Mouse (Mus musculus) embryonic facial prominence, embryonic 13.5 days (tissue): ENCODE measurements around the gene Ggps1. TPM values are rescaled to one million over a fixed set of nuclear protein-coding genes. Genes with fewer than 3 reads are reported as not detected.

Experiments used
- ATAC-seq: fragments of 200-750 bp; cut with Nextera tagmentation; 2 replicates; pipeline ENCODE4 v1.8.0; 2017; ENCODE audit warnings: low read depth; ENCODE audit not compliant: insufficient number of reproducible peaks, insufficient read depth, low FRiP score, low TSS enrichment
- H3K27ac ChIP-seq: fragments of 300-500 bp; sonication (generic); 2 replicates; pipeline ENCODE4 v1.5.1; 2015; ENCODE audit warnings: moderate library complexity, mild to moderate bottlenecking, inconsistent platforms
- H3K27me3 ChIP-seq: fragments of 300-500 bp; sonication (generic); 2 replicates; pipeline ENCODE4 v1.6.1; 2015; ENCODE audit warnings: mild to moderate bottlenecking, inconsistent platforms
- H3K36me3 ChIP-seq: fragments of 300-500 bp; sonication (generic); 2 replicates; pipeline ENCODE4 v1.6.1; 2015; ENCODE audit warnings: mild to moderate bottlenecking, inconsistent platforms
- H3K4me1 ChIP-seq: fragments of 300-500 bp; sonication (generic); 2 replicates; pipeline ENCODE4 v1.6.1; 2015; ENCODE audit warnings: inconsistent platforms
- H3K4me2 ChIP-seq: fragments of 300-500 bp; sonication (generic); 2 replicates; pipeline ENCODE4 v1.6.1; 2015; ENCODE audit warnings: moderate library complexity, mild to moderate bottlenecking, inconsistent platforms
- H3K4me3 ChIP-seq: fragments of 300-500 bp; sonication (generic); 2 replicates; pipeline ENCODE4 v1.5.1; 2015; ENCODE audit warnings: mild to moderate bottlenecking, inconsistent platforms
- H3K9ac ChIP-seq: fragments of 300-500 bp; sonication (generic); 2 replicates; pipeline ENCODE4 v1.6.1; 2015; ENCODE audit warnings: mild to moderate bottlenecking, inconsistent platforms
- H3K9me3 ChIP-seq: fragments of 300-500 bp; sonication (generic); 2 replicates; pipeline ENCODE4 v1.6.1; 2016; ENCODE audit warnings: inconsistent platforms
- WGBS: fragments of 180-500 bp; shearing (Covaris S2); methylation state at CpG from one replicate; pipeline ENCODE4 v1.1.7; 2015; ENCODE audit warnings: mixed read lengths; 5-methylcytosine and 5-hydroxymethylcytosine counted together
- polyA plus RNA-seq: library from polyadenylated mRNA; unstranded; fragments of >200 nt; fragmentation: Nextera tagmentation; extraction: Ambion mirVana; gene quantifications from 2 replicates; pipeline ENCODE4 v1.2.1, GENCODE M21; 2015

Gene Ggps1
- polyA plus RNA-seq, 1 experiment from 2014 or later: 56.3 TPM

- ATAC-seq: no peak
- WGBS: under 1% methylated on average over 65 of the region's 65 CpGs
Observed at GRCm38 (mm10) chr13:14064341-14065027, 1.2 kb upstream of the Ggps1 start.

GRCm38 (mm10) chr13:14063942-14064271, 619 bp upstream of the Ggps1 start:
- Histone ChIP-seq H3K27me3 (no peaks in the 10 kb centered on the region), H3K9ac (peak overlapping the region; percentile 99), H3K4me3 (peak overlapping the region; percentile 99), H3K9me3 (no peaks in the 10 kb centered on the region), H3K4me2 (peak overlapping the region; percentile 77), H3K4me1 (peaks cover 17% of the 10 kb centered on the region), H3K36me3 (peaks cover 11% of the 10 kb centered on the region), H3K27ac (peak overlapping the region; percentile 98)
- WGBS: 0% methylated on average over 31 of the region's 31 CpGs
- ATAC-seq: peak; percentile 26

More at GRCm38 (mm10) chr13:14064341-14065027, 1.2 kb upstream of the Ggps1 start:
- Histone ChIP-seq H3K4me1 (peaks cover 17% of the 10 kb centered on the region), H3K4me2 (peak overlapping the region; percentile 77), H3K4me3 (peak overlapping the region; percentile 99), H3K9ac (peak overlapping the region; percentile 99), H3K27ac (peak overlapping the region; percentile 98), H3K36me3 (peaks cover 11% of the 10 kb centered on the region; the same call in 1 of the 2 replicates), H3K27me3 (no peaks in the 10 kb centered on the region), H3K9me3 (no peaks in the 10 kb centered on the region)

DNA sequence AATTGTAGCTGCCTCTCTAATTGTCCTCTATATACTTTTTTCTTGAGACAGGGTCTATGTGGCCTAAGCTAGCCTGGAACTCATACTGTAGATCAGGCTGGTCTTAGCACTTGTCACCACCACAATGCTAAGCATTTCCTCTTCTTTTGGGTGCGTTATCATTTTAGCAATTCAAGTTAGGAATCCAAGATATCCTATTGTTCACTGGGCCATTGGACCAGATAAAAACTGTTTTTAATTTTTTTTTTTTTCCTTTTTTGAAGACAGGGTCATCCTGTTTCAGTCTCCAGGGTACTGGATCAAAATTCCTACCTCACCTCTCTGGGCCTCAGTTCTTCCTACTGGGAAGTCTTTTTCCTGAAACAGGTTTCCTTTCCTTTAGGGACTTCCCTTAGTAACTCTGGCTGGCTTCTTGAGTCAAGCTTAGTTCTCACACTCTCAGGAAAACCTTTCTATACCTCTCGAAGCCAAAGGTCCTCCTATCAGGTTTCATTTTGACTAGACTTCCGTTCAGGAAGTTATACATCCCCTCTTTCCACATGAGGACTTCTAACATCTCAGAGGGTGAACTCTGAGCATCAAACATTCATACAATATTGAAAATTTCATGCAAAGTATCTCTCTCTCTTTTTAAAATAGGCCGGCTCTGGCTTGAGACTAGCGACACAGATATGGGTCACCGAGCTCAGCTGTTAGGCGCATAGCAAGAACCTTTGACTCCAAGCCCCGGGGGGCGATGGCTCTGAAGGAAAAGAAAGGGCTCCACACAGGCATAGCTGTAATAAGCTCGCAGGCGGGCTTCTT, 877 bp downstream of the Ggps1 start:
- 7% methylated on average over 11 of the region's 11 CpGs for WGBS
- H3K27me3 ChIP-seq: no peaks in the 10 kb centered on the region
- H3K9me3 ChIP-seq: no peaks in the 10 kb centered on the region
- no peak for ATAC-seq
- H3K9ac ChIP-seq: peak overlapping the region; percentile 88
- peak overlapping the region; percentile 94 for H3K27ac ChIP-seq
- H3K4me2 ChIP-seq: peak overlapping the region; percentile 83
- H3K4me3 ChIP-seq: peak overlapping the region; percentile 99
- H3K4me1 ChIP-seq: peaks cover 17% of the 10 kb centered on the region
- H3K36me3 ChIP-seq: peaks cover 6% of the 10 kb centered on the region; the same call in 1 of the 2 replicates

DNA sequence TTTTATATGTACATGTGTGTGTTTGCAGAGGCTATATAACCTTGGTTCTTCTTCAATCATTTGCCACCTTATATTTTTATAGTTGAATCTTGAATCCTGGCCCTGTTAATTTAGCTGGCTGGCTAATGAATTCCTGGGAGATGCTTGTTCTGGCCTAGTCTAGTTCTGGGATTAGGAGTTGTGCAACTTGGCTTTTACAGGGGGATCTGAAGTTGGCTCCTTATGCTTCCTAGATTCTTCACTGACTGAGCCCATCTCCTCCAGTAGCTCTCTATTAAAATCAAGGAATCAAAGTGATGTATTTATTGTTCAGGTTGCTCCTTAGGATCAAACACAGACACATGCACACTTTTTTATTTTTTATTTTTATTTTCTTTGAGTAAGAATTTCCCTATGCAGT, 3.7 kb downstream of the Ggps1 start:
- H3K36me3 ChIP-seq: peaks cover 30% of the 10 kb centered on the region
- no peak overlapping the region for H3K9ac ChIP-seq
- no peaks in the 10 kb centered on the region for H3K9me3 ChIP-seq
- peaks cover 13% of the 10 kb centered on the region for H3K4me1 ChIP-seq
- no peaks in the 10 kb centered on the region for H3K27me3 ChIP-seq
- no peak for ATAC-seq
- no peak overlapping the region for H3K4me2 ChIP-seq
- no peak overlapping the region for H3K4me3 ChIP-seq
- no peak overlapping the region for H3K27ac ChIP-seq

- no peaks in the 10 kb centered on the region for H3K9me3 ChIP-seq
- no peak overlapping the region for H3K9ac ChIP-seq
- H3K4me3 ChIP-seq: no peak overlapping the region
- 92% methylated on average over 3 of the region's 3 CpGs for WGBS
- peaks cover 7% of the 10 kb centered on the region for H3K4me1 ChIP-seq
- H3K36me3 ChIP-seq: peaks cover 57% of the 10 kb centered on the region
- ATAC-seq: no peak
- H3K4me2 ChIP-seq: no peak overlapping the region
- H3K27me3 ChIP-seq: no peaks in the 10 kb centered on the region
- H3K27ac ChIP-seq: no peak overlapping the region
Observed at GRCm38 (mm10) chr13:14056801-14057200, 6.5 kb downstream of the Ggps1 start.

DNA sequence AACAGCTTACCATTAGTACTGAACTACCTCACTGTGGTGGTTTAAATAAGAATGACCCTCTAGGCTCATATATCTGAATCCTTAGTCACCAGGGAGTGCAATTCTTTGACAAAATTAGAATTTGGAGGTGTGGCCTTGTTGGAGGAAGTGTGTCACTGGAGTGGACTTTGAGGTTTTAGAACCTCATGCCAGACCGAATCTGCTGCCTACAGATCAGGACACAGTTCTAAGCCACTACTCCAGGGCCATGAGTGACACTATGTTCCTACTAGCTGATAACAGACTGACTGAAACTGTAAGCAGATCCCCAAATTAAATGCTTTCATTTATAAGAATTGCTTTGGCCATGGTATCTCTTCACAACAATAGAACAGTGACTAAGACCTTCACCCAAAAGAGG, 13.4 kb downstream of the Ggps1 start:
- ATAC-seq: no peak
- no peak overlapping the region for H3K4me3 ChIP-seq
- 90% methylated on average over 1 of the region's 1 CpGs for WGBS
- no peak overlapping the region for H3K4me2 ChIP-seq
- peaks cover 75% of the 10 kb centered on the region for H3K36me3 ChIP-seq
- no peaks in the 10 kb centered on the region for H3K4me1 ChIP-seq
- no peak overlapping the region for H3K9ac ChIP-seq
- H3K27me3 ChIP-seq: no peaks in the 10 kb centered on the region
- no peak overlapping the region for H3K27ac ChIP-seq
- H3K9me3 ChIP-seq: no peaks in the 10 kb centered on the region

- no peaks in the 10 kb centered on the region for H3K9me3 ChIP-seq
- WGBS: 76% methylated on average over 2 of the region's 2 CpGs
- H3K4me1 ChIP-seq: peaks cover 7% of the 10 kb centered on the region
- no peak overlapping the region for H3K9ac ChIP-seq
- ATAC-seq: no peak
- no peak overlapping the region for H3K4me2 ChIP-seq
- H3K4me3 ChIP-seq: no peak overlapping the region
- H3K27ac ChIP-seq: no peak overlapping the region
- H3K27me3 ChIP-seq: no peaks in the 10 kb centered on the region
- peaks cover 30% of the 10 kb centered on the region for H3K36me3 ChIP-seq
Observed at GRCm38 (mm10) chr13:14044521-14044920, 18.8 kb downstream of the Ggps1 start.

DNA sequence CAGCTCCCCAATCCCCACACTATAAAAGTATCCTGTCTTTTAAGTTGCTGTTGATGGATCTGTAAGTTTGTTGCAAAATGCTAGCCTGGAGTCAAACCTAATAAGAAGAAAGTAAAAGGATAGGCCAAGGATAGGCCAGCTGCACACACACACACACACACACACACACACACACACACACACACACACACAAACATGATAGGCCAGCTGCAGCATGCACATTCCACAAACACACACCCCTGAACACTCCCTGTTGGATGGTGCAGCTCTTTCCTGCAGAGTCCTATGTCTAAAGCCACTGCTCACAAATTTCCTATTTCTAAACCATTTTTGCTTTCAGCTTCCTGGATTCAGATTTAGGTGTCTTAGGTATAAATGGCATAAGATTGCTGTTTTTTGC, 19.4 kb downstream of the Ggps1 start:
- Histone ChIP-seq H3K9me3 (no peaks in the 10 kb centered on the region), H3K4me2 (no peak overlapping the region), H3K4me1 (peaks cover 7% of the 10 kb centered on the region), H3K27ac (no peak overlapping the region), H3K9ac (no peak overlapping the region), H3K4me3 (no peak overlapping the region), H3K36me3 (peaks cover 24% of the 10 kb centered on the region), H3K27me3 (no peaks in the 10 kb centered on the region)
- no peak for ATAC-seq

DNA sequence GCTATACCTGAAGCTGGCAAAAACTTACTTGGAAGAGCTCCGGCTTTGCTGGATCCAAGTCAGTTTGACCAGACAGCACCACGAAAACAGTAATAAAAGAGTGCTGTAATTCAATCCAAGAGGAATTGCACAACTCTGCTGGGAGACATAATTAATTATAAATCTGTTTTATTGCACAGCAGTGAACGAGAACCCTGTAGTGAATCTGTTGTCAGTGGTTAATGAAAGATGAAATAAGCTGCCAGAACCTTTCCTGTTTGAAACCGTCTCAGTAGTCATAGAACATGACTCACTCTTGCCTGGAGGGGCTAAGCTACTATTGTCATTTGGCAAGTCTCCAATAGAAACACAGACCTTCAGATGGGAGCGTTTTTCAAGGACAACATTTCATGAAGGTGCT, 23.1 kb downstream of the Ggps1 start:
- no peaks in the 10 kb centered on the region for H3K9me3 ChIP-seq
- peak overlapping the region; percentile 84 for H3K4me2 ChIP-seq
- no peaks in the 10 kb centered on the region for H3K36me3 ChIP-seq
- no peak for ATAC-seq
- H3K4me1 ChIP-seq: peaks cover 15% of the 10 kb centered on the region
- H3K9ac ChIP-seq: peak overlapping the region; percentile 89
- H3K27ac ChIP-seq: peak overlapping the region; percentile 98
- WGBS: 47% methylated on average over 5 of the region's 5 CpGs
- peak overlapping the region; percentile 69 for H3K4me3 ChIP-seq
- no peaks in the 10 kb centered on the region for H3K27me3 ChIP-seq

GRCm38 (mm10) chr13:14039292-14039965, 23.9 kb downstream of the Ggps1 start, which contains the start of gene Tbce:
Gene Tbce, minus strand, starts transcription at chr13:14039638.
- Histone ChIP-seq H3K4me1 (peaks cover 15% of the 10 kb centered on the region), H3K4me2 (peak within 1 kb of the TSS; percentile 84), H3K4me3 (peak within 1 kb of the TSS; percentile 69), H3K36me3 (no peaks in the 10 kb centered on the region), H3K9me3 (no peaks in the 10 kb centered on the region), H3K27ac (peak within 1 kb of the TSS; percentile 98), H3K9ac (peak within 1 kb of the TSS; percentile 89), H3K27me3 (no peaks in the 10 kb centered on the region)
- WGBS: under 1% methylated on average over 35 of the region's 35 CpGs
- ATAC-seq: peak; percentile 92

DNA sequence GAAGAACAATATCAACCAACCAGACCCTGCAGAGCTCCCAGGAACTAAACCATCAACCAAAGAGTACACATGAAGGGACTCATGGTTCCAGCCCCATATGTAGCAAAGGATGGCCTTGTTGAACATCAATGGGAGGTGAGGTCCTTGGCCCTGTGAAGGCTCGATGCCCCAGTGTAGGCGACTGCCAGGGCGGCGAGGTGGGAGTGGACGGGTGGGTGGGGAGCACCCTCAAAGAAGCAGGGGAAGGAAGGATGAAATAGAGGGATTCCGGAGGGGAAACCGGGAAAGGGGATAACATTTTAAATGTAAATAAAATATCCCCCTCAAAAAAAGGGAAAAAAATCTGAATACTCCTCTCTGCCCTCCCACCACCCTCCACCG, 24.4 kb downstream of the Ggps1 start:
- 0 out of 2 replicates have a peak, but pooled peaks have one; percentile 23 for ATAC-seq
- Histone ChIP-seq H3K9me3 (no peaks in the 10 kb centered on the region), H3K4me1 (peaks cover 15% of the 10 kb centered on the region), H3K9ac (peak overlapping the region; percentile 89), H3K27ac (peak overlapping the region; percentile 98; the same call in 1 of the 2 replicates), H3K4me2 (peak overlapping the region; percentile 84), H3K36me3 (no peaks in the 10 kb centered on the region), H3K4me3 (peak overlapping the region; percentile 69), H3K27me3 (no peaks in the 10 kb centered on the region)
- 3% methylated on average over 8 of the region's 8 CpGs for WGBS
